Mouse (Mus musculus) kidney, adult 8-10 months (tissue): ENCODE results near the gene Sppl3.

ENCODE experiments used
- DNase-seq, 2 experiments: peaks; one replicate each; pipeline ENCODE4 v3.0.0; 2022

Sppl3 gene

DNA sequence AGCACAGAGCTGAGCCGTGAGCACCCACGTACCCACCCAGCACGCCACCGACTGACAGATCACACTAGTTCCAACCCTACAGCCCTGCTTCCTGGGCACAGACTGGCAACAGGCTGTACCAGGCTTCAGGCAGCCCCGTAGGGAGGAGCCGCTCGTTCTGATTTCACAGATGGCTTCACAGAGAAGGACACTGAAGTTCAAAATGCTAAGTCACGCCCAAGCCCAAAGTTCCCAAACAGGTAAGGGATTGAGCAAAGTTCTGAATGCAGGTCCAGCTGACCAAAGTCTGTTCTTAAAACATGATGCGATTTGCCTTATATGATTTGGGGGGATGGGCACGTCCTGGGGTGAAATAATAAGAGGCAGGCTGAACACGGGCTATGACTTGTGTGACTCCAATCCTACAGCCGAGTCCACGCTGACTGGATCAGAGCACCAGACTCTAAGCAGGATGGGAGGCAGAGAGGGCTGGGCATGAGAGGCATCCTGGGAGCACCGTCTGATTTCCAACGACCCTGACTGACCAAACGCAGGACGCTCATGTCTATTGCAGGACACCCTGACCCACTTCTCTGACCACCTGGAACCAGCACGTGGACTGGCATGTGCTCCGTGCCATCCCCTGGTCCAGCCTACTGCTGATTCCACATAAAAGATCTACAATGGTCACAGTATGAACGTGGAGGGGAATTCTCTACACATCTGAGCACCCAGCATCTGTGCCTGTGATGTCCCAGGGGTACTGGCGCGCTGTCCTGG is 116.7 kb downstream of the Sppl3 start:
- peak; percentile 84 to 85 for DNase-seq

- no peak for DNase-seq
These were observed 118.4 kb downstream of the Sppl3 start for GRCm38 (mm10) chr5:115129328-115129727.

DNA sequence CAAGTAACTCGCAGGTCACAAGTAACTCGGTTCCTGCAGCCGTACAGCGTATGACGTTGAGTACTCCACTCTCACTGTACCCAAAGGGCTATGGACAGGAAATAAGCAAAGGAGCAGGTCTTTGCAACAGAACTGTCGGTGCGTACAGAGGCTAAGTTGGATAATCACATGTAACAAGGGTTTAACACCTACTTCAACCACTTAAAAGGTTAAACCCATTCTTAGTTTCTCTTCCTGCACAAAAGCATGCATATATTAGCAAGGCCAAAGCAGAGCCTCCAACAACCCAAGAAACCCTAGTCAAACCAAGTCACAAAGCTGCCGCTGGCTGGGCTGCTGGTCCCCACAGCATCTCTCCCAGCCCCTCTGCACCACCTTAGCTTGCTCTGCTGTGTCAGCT is 121.5 kb downstream of the Sppl3 start:
- no peak for DNase-seq

DNA sequence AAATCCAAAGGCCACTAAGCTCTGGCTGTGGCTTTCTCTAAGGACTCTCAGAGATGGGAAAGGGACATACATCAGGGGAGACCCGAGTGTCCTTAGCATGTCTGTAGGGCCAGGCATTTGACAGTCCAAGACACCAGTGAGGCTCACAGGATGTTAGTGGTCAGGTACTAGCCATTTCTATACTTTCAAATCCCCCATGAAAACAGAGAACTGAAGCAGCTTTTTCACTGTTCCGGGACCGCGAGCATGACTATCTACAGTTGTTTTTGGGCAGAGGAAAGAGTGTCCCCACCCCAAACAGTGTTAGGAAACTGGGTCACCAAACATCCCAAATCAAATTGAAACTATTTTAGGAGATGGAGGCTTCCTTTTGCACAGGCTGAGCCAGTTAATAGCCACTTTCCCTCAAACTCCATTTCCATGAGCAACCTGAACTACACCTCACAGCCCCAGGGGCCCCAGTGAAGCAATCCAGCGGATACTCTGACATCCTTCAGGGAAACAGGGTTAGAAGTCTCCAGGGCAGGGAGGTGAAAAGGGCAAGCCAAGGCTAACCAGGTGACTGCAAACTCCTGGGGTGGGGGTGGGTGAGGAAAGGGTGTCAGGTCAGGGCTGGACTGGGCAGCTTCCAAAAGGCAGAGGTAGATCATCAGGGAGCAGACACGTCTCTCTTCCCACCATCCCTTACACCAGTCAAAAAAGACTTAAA is 122.6 kb downstream of the Sppl3 start:
- no peak for DNase-seq

DNA sequence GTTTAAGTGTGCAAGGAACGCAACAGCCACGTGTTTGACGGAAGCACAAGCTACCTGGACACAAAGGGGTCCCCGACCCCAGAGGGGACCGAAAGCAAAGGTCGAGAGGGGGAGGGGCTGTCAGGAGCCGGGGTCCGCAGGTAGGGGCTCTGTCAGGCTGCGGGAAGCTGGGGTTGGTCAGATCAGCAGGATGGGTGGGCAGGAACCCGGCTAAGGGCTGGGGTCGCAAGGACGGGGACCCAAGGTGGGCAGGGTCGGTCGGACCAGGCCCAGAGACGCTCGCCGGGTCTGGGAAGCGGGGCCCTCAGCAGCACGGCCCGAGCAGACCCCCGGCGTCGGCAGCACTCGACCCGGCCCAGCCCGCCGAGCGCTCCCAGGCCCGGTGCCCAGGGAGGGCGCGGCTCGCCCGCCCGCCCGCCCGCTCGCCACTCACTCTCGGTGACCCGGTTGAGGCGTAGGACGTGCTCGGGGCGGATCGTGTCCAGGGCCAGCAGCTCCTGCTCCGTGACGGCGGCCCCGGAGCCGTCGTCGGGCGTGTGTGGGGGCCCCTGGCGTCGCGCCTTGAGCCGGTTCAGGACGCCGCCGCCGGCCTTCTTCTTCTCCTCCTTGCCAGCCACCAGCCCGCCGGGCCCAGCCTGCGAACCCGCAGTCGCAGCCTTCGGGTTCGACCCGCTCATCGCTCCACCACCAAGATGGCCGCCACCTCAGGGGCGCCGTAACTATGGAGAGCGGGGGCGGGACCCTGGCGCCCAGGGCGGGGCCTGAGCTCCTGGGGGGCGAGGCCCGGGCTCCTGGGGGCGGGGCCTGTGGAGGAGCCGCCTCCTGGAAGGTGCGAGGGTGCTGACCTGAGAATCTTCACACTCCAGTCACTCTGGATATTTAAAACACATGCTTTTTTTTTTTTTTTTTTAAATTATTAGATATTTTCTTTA is 123.6 kb downstream of the Sppl3 start, which contains the start of gene Unc119b:
Gene Unc119b, minus strand, starts transcription at position 742 of the 932 bp plus-strand sequence.
- peak; percentile 87 to 92 for DNase-seq

DNA sequence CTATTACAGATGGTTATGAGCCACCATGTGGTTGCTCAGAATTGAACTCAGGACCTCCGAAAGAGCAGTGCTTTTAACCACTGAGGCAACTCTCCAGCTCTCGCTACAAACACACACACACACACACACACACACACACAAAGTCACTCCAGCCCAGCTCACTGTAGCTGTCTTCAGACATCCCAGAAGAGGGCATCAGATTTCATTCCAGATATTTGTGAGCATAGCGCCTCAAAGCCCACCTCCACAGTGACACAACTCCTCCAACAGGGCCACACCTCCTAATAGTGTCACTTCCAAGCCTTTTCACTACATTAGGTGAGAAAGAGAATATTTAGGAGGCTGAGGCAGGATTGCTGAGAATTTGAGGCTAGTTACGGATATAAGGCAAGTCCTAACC is 128.2 kb downstream of the Sppl3 start:
- no peak for DNase-seq

DNA sequence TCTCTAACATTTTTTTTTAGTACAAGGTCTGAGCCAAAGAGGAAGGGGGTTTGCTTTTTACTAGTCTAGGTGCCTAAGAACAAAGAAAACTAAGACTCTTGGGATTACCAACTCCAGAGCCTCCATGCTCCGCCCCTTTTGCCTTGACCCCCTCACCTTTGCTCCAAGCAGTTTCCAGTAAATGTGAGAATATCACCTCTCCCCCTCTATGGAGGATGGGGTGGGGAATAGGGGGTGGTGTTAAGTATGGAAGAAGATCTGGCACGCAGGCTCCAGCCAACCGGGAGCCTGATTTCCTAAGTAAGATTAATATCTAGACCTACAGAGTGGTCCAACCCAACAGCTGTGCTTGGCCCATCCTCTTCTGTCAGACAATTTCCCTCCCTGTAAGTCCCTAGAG is 129.8 kb downstream of the Sppl3 start:
- no peak for DNase-seq

GRCm38 (mm10) chr5:115142166-115142697 is 131.3 kb downstream of the Sppl3 start:
- DNase-seq, result no peak

DNA sequence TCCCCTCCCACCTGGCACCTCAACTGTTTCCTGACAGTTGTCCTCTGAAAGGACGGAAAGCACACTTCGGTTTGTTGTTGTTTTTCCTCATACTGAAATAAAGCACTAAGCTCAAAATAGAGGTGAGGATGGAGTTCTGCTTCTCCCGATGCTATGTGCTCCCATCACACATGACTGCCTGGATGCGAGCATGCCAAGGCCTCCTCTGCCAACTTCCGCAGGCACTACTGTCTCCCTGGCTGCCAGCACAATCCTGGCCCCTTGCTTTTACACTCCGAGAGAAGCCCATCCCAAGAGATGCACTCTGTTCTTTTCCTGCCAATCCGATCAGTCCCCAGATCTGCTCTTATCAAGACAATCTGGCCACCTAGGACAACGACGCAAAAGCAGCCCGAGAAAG is 132.6 kb downstream of the Sppl3 start:
- no peak for DNase-seq

- DNase-seq, result no peak
These were observed 133.5 kb downstream of the Sppl3 start for GRCm38 (mm10) chr5:115144471-115144870.

DNA sequence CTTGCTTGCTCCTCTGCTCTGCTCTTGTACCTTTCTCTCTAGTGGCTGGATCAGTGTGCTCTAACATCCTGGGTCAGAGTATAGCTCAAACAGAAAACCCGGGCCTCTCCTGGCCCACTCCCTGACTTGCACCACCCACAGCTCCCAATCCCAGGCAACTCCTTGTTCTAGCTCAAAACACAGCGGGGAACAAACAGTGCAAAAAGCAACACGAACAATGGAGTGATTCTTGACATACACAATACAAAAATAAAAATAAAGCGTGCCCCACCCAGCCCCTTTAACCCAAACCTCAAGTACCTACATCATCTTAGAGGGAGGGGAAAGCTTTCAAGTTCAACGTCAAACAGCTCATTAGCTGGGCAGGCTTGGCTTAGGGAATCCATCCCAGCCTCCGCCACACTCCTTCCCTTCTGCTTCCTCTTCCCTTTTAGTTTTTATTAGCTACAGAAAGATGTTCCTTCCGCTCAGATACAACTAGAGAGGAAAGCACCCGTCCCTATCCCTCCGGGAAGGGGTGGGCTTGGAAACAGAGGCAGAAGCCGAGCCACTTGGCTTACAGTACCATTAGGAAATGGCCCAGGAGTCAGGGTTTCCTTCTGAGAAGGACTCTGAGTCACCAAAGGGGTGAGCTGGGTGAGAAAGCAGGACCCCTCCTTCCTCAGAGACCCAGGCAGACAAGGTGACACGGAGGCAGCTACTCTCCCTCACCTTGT is 134.5 kb downstream of the Sppl3 start:
- no peak for DNase-seq

DNA sequence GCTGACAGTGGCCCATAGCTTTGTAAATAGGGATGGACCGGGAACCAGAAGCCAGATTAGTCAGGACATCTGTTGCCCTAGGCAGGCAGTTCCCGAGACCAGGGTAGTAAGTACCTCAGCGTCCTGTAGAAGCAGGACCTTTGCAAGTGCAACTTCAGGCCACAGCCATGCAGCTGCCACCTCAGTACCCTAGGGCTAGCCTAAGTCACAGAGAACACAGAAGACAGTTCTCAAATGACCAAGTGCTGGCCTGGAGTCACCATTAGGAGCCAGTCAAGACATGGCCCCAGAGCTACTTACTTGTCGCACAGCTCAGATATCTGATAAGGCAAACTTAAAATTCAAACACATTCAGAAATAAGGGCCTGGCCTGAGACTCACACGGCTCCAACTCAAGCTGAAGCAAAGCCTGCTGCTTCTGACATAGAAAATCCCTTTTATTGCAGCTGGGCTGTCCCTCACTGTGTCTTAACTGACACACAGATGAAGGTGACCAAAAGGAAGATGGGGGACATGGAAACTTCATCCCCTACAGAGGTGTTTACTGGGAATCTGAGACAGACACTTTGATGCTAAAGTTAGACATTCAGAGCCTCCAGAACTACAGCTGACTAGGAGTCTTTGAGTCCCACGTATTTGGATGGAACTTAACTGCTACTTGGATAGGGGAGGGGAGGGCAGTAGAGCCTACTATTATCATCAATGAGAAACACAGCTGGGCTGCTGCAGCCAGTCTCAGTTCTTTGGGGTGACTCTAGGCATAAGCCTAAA is 135.2 kb downstream of the Sppl3 start:
- no peak for DNase-seq

DNA sequence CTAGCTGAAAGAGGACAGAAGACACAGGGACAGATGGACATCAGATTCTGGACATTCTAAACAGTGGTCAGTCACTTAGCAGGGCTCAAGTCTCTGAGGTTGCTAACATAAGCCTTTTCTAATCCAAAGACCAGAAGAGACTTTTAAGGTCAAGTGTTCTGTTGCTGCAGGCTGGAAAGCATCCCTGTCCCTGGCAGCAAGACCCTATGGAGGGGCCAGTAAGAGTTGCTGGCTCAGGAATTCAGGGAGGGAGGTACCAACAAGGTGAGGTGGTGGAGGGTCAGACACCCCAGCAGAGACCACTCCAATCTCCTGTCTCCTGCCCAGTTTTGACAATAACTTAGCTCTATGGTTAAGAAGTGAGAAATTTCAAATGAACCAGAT is 135.8 kb downstream of the Sppl3 start:
- DNase-seq, result no peak

DNA sequence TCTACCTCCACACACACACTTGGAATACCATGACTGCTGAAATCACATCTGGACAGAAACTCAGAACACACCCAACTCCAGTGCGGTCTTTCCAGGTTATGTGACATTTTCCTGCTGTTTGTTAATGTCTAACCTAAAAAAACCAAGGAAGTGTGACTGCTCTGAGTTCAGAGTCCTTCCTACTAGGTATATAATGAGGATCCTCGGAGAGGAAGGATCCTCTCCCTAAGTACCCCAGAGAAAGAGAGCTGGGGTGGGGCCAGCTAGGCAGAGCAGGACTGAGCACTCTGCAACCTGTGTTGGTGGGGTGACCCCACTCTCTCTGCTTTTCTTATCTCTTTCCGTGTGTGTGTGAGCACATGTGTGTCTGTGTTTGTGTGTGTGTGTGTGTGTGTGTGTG is 136.5 kb downstream of the Sppl3 start:
- peak in 1 of 2 experiments; percentile 57 for DNase-seq

GRCm38 (mm10) chr5:115148378-115148777 is 137.4 kb downstream of the Sppl3 start:
- no peak for DNase-seq
